Mouse (Mus musculus) spleen, embryonic (tissue): ENCODE results near the gene Arhgef19.

Source experiments
- CTCF ChIA-PET: fragments of 350-600 bp; sonication (Branson Sonifier 250); formaldehyde crosslinking; loops from one replicate; lab custom pipeline; 2022; lab: Charles Lee

The Arhgef19 gene

GRCm38 (mm10) chr4:141282623-141283022 lies 43.3 kb downstream of the Arhgef19 start:
- CTCF ChIA-PET = interaction anchor here (0.7 kb wide), 1 partner anchor 714 kb away, joined by 4 read pairs; no protein-coding TSS in a partner anchor

- CTCF ChIA-PET = interaction anchor here (0.7 to 1.1 kb wide), 2 partner anchors 19 to 715 kb away, joined by 4 to 5 read pairs; no protein-coding TSS in a partner anchor
Measured at GRCm38 (mm10) chr4:141283176-141283878, 44.0 kb downstream of the Arhgef19 start.

GRCm38 (mm10) chr4:141283879-141284411 lies 44.6 kb downstream of the Arhgef19 start:
- CTCF ChIA-PET = interaction anchor here (0.6 to 1.1 kb wide), 2 partner anchors 18 to 64 kb away, joined by 5 read pairs; no protein-coding TSS in a partner anchor

DNA sequence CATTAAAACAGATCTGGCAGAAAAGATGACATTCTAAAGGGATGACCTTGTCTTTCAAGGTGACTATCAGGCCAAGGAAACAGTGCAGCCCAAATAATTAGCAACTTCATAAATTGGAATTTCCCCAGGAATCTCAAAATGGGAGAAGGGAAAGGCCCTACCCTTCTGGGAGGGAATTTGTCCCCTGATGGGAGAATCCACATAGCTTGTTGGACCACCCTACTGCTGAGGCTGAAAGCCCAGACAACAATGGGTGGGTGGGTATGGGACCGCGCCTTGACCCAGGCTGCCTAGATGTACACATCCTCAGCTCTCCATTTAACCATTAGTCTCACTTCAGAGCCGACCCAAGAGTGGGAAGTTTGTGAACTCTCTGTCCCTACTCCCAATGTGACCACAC lies 45.2 kb downstream of the Arhgef19 start:
- CTCF ChIA-PET = interaction anchor here (0.6 kb wide), 1 partner anchor 64 kb away, joined by 5 read pairs; no protein-coding TSS in a partner anchor

- CTCF ChIA-PET = no interaction called here
Measured at GRCm38 (mm10) chr4:141285128-141285527, 45.8 kb downstream of the Arhgef19 start.

- CTCF ChIA-PET = no interaction called here
Measured at GRCm38 (mm10) chr4:141286860-141287517, 47.7 kb downstream of the Arhgef19 start.

GRCm38 (mm10) chr4:141287518-141288004 lies 48.3 kb downstream of the Arhgef19 start:
- CTCF ChIA-PET = no interaction called here

- CTCF ChIA-PET = no interaction called here
Measured at GRCm38 (mm10) chr4:141288152-141288551, 48.9 kb downstream of the Arhgef19 start.

GRCm38 (mm10) chr4:141291571-141292375 lies 52.5 kb downstream of the Arhgef19 start:
- CTCF ChIA-PET = interaction anchor here (0.5 to 0.8 kb wide), 2 partner anchors 62 to 567 kb away, joined by 3 to 5 read pairs; no protein-coding TSS in a partner anchor

DNA sequence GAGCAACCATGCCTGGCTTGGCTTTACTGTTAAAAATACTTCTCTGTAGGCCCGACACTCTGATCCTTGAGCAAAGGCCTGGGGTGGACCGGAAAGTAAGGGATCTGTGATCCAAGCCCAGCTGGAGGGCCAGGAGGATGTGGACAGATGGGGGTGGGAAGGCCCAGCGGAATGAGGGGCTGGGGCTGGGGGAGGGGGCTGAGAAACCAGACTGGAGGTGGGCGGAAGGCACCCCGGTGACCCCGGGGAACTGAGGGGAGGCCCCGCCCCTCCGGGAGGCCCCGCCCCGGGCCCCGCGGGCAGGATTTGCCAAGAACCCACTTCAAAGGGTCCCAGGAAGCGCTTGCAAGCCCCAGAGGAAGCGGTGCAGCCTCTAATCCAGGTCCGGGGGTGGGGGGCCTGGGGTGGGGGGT lies 56.5 kb downstream of the Arhgef19 start:
- CTCF ChIA-PET = no interaction called here

- CTCF ChIA-PET = no interaction called here
Measured at GRCm38 (mm10) chr4:141297934-141298333, 58.6 kb downstream of the Arhgef19 start.

- CTCF ChIA-PET = no interaction called here
Measured at GRCm38 (mm10) chr4:141299356-141299755, 60.1 kb downstream of the Arhgef19 start.

- CTCF ChIA-PET = no interaction called here
Measured at GRCm38 (mm10) chr4:141300196-141300595, 60.9 kb downstream of the Arhgef19 start.

- CTCF ChIA-PET = no interaction called here
Measured at GRCm38 (mm10) chr4:141301116-141301553, 61.8 kb downstream of the Arhgef19 start, which contains the start of gene Epha2. Gene Epha2, plus strand, starts transcription at chr4:141301240.

- CTCF ChIA-PET = interaction anchor here (1.0 kb wide), 1 partner anchor 18 kb away, joined by 5 read pairs; no protein-coding TSS in a partner anchor
Measured at GRCm38 (mm10) chr4:141301591-141302427, 62.5 kb downstream of the Arhgef19 start.

DNA sequence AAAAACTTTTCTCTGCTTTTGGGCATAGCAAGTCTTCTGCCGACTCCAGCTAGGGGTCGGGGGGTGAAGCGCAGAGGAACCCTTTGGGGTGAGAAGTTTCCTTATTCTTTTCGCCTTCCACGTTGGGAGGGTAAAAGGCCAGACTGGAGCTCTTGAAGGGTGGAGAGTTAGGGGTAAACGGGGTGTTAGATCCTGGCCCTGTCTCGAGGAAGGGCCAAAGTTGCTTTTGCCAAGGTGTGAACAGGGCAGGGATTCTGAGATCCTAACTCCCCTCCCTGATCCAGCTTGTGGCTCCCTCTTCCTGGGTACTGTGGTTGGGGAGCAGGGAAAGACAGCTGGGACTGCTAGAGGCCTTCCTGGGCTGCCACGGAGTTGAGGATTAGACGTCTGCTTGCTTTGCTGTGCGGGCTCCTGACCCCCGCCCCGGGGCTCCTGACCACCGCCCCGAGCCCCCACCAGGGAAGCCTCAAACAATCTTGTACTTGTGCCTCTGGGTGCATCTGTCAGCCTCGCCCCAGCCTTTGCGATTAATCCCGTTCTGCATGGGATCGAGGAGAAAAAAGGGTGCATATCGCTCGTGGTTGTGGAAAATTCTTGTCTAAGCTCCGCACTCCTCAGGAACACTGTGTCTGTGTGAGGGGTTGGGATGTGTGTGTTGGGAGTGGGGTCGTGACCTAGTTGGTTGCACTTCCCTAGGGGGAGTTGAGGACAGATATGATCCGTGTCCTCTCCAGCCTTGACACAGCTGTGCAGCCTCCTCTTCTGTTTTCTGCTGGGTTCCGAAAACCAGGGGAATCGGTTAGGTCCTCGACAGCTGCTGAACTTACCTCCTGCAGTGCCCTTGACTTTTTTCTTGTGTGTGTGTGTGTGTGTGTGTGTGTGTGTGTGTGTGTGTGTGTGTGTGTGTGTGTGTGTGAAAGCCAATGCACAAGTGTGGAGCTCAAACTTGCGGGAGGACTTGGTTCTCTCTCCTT lies 63.4 kb downstream of the Arhgef19 start:
- CTCF ChIA-PET = interaction anchor here (0.7 to 1.0 kb wide), 2 partner anchors 19 to 20 kb away, joined by 4 to 5 read pairs; no protein-coding TSS in a partner anchor

DNA sequence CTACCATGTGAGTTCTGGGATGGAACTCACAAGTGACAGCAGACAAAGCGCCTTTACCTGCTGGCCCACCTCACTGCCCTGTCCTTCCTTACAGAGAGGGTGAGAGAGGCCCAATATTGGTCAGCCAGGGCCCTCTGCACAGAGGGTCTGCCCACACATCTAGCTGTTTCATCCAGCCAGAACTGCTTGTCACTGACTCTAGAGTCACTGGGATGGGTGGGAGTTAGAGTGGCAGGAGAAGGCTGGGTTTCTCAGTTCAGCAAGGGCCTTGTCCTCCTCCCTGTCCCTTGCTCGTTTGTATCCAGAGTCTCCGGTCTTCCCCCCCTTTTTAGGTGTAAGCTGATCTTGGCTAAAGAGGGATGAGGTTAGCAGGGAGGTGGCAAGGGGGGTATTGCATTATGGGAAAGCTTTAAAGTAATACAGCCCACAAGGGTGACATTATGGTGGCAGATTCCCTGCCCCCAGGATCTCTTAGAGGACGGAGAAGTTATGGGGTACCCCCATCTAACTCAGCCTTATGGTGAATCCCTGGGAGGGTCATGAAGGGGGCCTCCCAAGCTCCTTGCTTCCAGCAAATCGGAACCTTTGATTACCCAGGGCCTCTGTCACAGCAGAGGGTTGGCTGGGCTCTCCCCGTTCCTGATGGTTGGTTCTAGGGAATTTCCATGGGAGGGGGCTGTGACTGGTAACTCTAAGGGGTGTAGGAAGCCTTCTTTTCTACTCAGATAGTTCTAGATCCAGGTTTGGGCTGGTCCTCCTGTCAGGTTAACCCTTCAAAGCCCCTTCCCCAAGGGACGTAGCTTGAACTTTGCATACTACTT lies 64.3 kb downstream of the Arhgef19 start:
- CTCF ChIA-PET = no interaction called here

- CTCF ChIA-PET = no interaction called here
Measured at GRCm38 (mm10) chr4:141304223-141304611, 64.9 kb downstream of the Arhgef19 start.
